Mouse (Mus musculus) hematopoietic stem cell, adult 5-6 weeks (primary cell): ENCODE measurements around the gene Pik3c2g. TPM values are rescaled to one million over a fixed set of nuclear protein-coding genes. Genes with fewer than 3 reads are reported as not detected.

Source experiments
- ATAC-seq, 2 experiments: fragments of 125-278 bp in 1 of 2; replicated peaks in 1 of 2; 2 replicates each; pipeline ENCODE4 v1.8.0; 2016 to 2017; ENCODE audit warnings: inconsistent platforms in 2 of 2, mild to moderate bottlenecking in 2 of 2, moderate number of reproducible peaks in 2 of 2, low read depth in 1 of 2, moderate TSS enrichment in 1 of 2; ENCODE audit not compliant: low FRiP score in 2 of 2, poor library complexity in 2 of 2, severe bottlenecking in 2 of 2, insufficient read depth in 1 of 2, low TSS enrichment in 1 of 2
- total RNA-seq: library from RNA; stranded (forward); fragments of 172-1452, 232-1000 nt; gene quantifications from 2 replicates; pipeline ENCODE4 v1.2.3, GENCODE M21; 2017

Pik3c2g gene
- total RNA-seq = not detected in 2 replicates

GRCm38 (mm10) chr6:139586892-139587291 lies at the start of gene Pik3c2g:
Pik3c2g (plus strand) TSS chr6:139587221.
- no peak for ATAC-seq

- ATAC-seq = no peak
These were observed 48.6 kb upstream of the Pik3c2g start for GRCm38 (mm10) chr6:139538469-139538868.

GRCm38 (mm10) chr6:139555537-139556179 lies 31.4 kb upstream of the Pik3c2g start:
- no peak for ATAC-seq

- ATAC-seq = no peak
These were observed 17.8 kb upstream of the Pik3c2g start for GRCm38 (mm10) chr6:139569211-139569610.

GRCm38 (mm10) chr6:139575854-139576253 lies 11.2 kb upstream of the Pik3c2g start:
- ATAC-seq = no peak

- ATAC-seq = no peak; a peak in 1 of 4 replicates
These were observed 10.6 kb upstream of the Pik3c2g start for GRCm38 (mm10) chr6:139576261-139577014.

GRCm38 (mm10) chr6:139577026-139577861 lies 9.8 kb upstream of the Pik3c2g start:
- ATAC-seq = 0 out of 4 replicates have a peak, but pooled peaks of 1 of the 2 experiments have one; percentile 37

GRCm38 (mm10) chr6:139587478-139587877 lies 457 bp downstream of the Pik3c2g start:
- no peak for ATAC-seq

- ATAC-seq = no peak
These were observed 1.4 kb downstream of the Pik3c2g start for GRCm38 (mm10) chr6:139588409-139588808.

- ATAC-seq = peak; percentile 71
These were observed 2.3 kb downstream of the Pik3c2g start for GRCm38 (mm10) chr6:139589291-139589690.

GRCm38 (mm10) chr6:139589854-139590253 lies 2.8 kb downstream of the Pik3c2g start:
- ATAC-seq = no peak

GRCm38 (mm10) chr6:139592081-139592480 lies 5.1 kb downstream of the Pik3c2g start:
- ATAC-seq = no peak

GRCm38 (mm10) chr6:139596433-139596832 lies 9.4 kb downstream of the Pik3c2g start:
- peak in 1 of 2 experiments; percentile 21; a peak in 1 of 4 replicates for ATAC-seq

- no peak for ATAC-seq
These were observed 12.2 kb downstream of the Pik3c2g start for GRCm38 (mm10) chr6:139599216-139599615.

GRCm38 (mm10) chr6:139618774-139619173 lies 31.8 kb downstream of the Pik3c2g start:
- ATAC-seq = no peak

- ATAC-seq = no peak
These were observed 37.7 kb downstream of the Pik3c2g start for GRCm38 (mm10) chr6:139624756-139625155.

- no peak for ATAC-seq
These were observed 47.5 kb downstream of the Pik3c2g start for GRCm38 (mm10) chr6:139634561-139634960.

GRCm38 (mm10) chr6:139655399-139655798 lies 68.4 kb downstream of the Pik3c2g start:
- peak in 1 of 2 experiments; percentile 27; a peak in 1 of 4 replicates for ATAC-seq
